Mouse (Mus musculus) retina, embryonic 14.5 days (tissue): Measurements from ENCODE around the gene Opa3.

Source experiments
- DNase-seq: peaks from one replicate; pipeline ENCODE4 v3.0.0-alpha.2; 2015; ENCODE audit warnings: low spot score

The Opa3 gene

GRCm38 (mm10) chr7:19227883-19228792, at the start of gene Opa3:
Opa3 (plus strand) TSS chr7:19228334.
- DNase-seq: peak; percentile 99

- peak; percentile 83 for DNase-seq
Observed at GRCm38 (mm10) chr7:19178443-19179092, 49.6 kb upstream of the Opa3 start.

- DNase-seq: peak; percentile 84
Observed at GRCm38 (mm10) chr7:19179173-19179572, 49.0 kb upstream of the Opa3 start.

GRCm38 (mm10) chr7:19179936-19180335, 48.2 kb upstream of the Opa3 start:
- no peak for DNase-seq

- DNase-seq: peak; percentile 70
Observed at GRCm38 (mm10) chr7:19180862-19181429, 47.2 kb upstream of the Opa3 start.

- no peak for DNase-seq
Observed at GRCm38 (mm10) chr7:19184250-19184649, 43.9 kb upstream of the Opa3 start.

- DNase-seq: peak; percentile 68
Observed at GRCm38 (mm10) chr7:19184758-19185157, 43.4 kb upstream of the Opa3 start.

- DNase-seq: no peak
Observed at GRCm38 (mm10) chr7:19194676-19195075, 33.5 kb upstream of the Opa3 start.

- peak; percentile 66 for DNase-seq
Observed at GRCm38 (mm10) chr7:19196676-19197075, 31.5 kb upstream of the Opa3 start.

- DNase-seq: peak; percentile 41
Observed at GRCm38 (mm10) chr7:19197985-19198384, 30.1 kb upstream of the Opa3 start.

- DNase-seq: no peak
Observed at GRCm38 (mm10) chr7:19201660-19202059, 26.5 kb upstream of the Opa3 start.

GRCm38 (mm10) chr7:19202065-19202850, 25.9 kb upstream of the Opa3 start:
- no peak for DNase-seq

GRCm38 (mm10) chr7:19208201-19208910, 19.8 kb upstream of the Opa3 start:
- DNase-seq: no peak

- peak; percentile 86 for DNase-seq
Observed at GRCm38 (mm10) chr7:19208944-19209472, 19.1 kb upstream of the Opa3 start.

GRCm38 (mm10) chr7:19209494-19209893, 18.6 kb upstream of the Opa3 start:
- DNase-seq: no peak

GRCm38 (mm10) chr7:19210010-19210409, 18.1 kb upstream of the Opa3 start:
- peak; percentile 25 for DNase-seq

- no peak for DNase-seq
Observed at GRCm38 (mm10) chr7:19211041-19211675, 17.0 kb upstream of the Opa3 start.

GRCm38 (mm10) chr7:19211996-19212755, 16.0 kb upstream of the Opa3 start, which contains the start of gene Gpr4:
Gpr4 (plus strand) TSS chr7:19212538.
- peak; percentile 68 for DNase-seq

GRCm38 (mm10) chr7:19213385-19213784, 14.7 kb upstream of the Opa3 start:
- no peak for DNase-seq

- no peak for DNase-seq
Observed at GRCm38 (mm10) chr7:19214369-19214768, 13.8 kb upstream of the Opa3 start.
